Mouse (Mus musculus) erythroblast, embryonic 14.5 days (primary cell): ENCODE results near the gene Uhrf2.

Source experiments
- GATA1 ChIP-seq: IDR thresholded peaks from 2 replicates; pipeline ENCODE4 v1.6.1; 2012; ENCODE audit warnings: low read length, inconsistent platforms, mixed read lengths
- TAL1 ChIP-seq: IDR thresholded peaks from 3 replicates; pipeline ENCODE4 v1.6.1; 2012; ENCODE audit warnings: low read length, inconsistent platforms, mixed read lengths

DNA sequence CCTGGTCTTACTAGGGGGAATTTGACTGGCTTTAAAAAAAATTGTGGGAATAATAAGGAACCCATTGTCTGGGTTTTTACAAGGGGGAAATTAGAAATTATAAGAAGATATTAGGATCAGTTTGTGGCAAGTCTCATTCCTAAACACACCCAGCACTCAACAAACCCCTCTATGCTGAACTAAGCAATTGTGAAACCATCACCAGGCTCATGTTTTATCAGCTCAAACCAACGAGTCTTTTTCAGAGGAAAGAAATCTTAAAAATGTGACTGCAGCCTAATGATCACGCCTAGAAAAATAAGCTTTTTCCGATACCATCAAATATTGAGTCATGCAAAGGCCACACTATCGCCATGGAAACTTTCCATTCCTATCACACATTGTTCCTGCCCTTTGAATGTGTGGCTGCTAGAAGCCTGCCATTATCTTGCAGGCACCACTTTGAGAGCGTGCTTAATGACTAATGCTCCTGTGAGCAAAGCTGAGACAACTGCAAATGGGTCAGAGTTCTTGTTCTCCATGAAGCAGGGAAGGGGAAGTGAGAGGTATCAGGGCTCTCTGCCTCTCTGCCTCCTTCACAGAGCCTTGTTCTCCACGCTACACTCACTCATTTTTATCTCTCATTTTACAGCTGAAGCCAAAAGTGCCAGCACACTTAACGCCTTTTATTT lies 94.8 kb downstream of the Uhrf2 start:
- TF ChIP-seq GATA1 (no peak), TAL1 (no peak)
